34 mouse cellular contexts compared by ENCODE assay signal in the genomic region with DNA sequence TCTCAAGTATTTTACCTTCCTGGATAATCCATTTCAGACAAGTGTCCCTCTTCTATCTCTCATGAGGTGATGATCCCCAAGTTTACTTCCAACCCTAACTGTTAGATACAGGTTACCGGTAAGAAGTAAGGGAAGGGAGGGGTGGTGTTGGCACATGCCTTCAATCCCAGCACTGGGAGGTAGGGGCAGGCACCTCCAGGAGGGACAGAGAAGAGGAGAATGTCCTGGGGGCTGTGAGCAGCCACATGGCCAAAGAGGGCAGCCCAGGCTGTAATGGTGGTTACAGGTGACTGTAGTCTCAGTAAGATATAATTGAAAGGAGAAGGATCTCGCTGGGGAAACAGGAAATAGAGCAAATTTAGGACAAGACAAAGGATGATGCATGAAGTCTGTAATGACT. TPM values are rescaled to one million over a fixed set of nuclear protein-coding genes. Genes with fewer than 3 reads are reported as not detected.
DNase-seq lines count a peak whose midpoint lies in the region; ATAC-seq and TF ChIP-seq lines count a peak whose summit lies in the region.
"Had no signal": no experiment of that assay in that cellular context is flagged by ENCODE, and none has a peak within 500 bp of the region (broad histone marks: within the 10 kb centered on the region; RNA-seq: fewer than 3 reads in every experiment).

No protein-coding gene starts in this region.

- no peak for TF ChIP-seq POLR2A in bone marrow, adult 2 months (IDR thresholded peaks at IDR 0.05; ENCODE audit: borderline replicate concordance, control insufficient read depth, low read depth, low read length)

- peak overlapping the region; percentile 18; the same call in 1 of the 2 replicates for H3K9ac ChIP-seq in liver, embryonic 12.5 days
- H3K9ac ChIP-seq in liver, embryonic 15.5 days: no peak overlapping the region
- H3K9ac ChIP-seq: embryonic facial prominence, embryonic 13.5 days; forebrain, postnatal 0 days; hindbrain, embryonic 12.5 days; hindbrain, embryonic 15.5 days had no signal

- peaks cover 49% of the 10 kb centered on the region for H3K36me3 ChIP-seq in liver, embryonic 12.5 days
- peaks cover 70% of the 10 kb centered on the region for H3K36me3 ChIP-seq in liver, embryonic 15.5 days (replicated peaks)
- H3K36me3 ChIP-seq: embryonic facial prominence, embryonic 10.5 days; embryonic facial prominence, embryonic 13.5 days; hindbrain, embryonic 12.5 days; hindbrain, embryonic 15.5 days had no signal

- peak overlapping the region; percentile 63 for H3K4me2 ChIP-seq in liver, embryonic 12.5 days
- peak overlapping the region; percentile 48 for H3K4me2 ChIP-seq in liver, embryonic 15.5 days
- H3K4me2 ChIP-seq: embryonic facial prominence, embryonic 13.5 days; heart, embryonic 11.5 days; hindbrain, embryonic 12.5 days; hindbrain, embryonic 15.5 days had no signal

- no peak overlapping the region for H3K27ac ChIP-seq in liver, embryonic 12.5 days
- H3K27ac ChIP-seq in bone marrow, adult 2 months (ENCODE audit: control insufficient read depth, insufficient read depth, low read depth, low read length, poor library complexity): no peak overlapping the region
- H3K27ac ChIP-seq in liver, embryonic 15.5 days (replicated peaks): no peak overlapping the region
- H3K27ac ChIP-seq: embryonic facial prominence, embryonic 10.5 days; embryonic facial prominence, embryonic 13.5 days; gastrocnemius, adult 2 months; hindbrain, embryonic 12.5 days; hindbrain, embryonic 15.5 days had no signal

- no peak for ATAC-seq in liver, embryonic 12.5 days
- ATAC-seq in liver, embryonic 15.5 days (ENCODE audit: insufficient read depth): no peak
- no peak for ATAC-seq in megakaryocyte progenitor cell, adult 5-6 weeks (replicated peaks; ENCODE audit: poor library complexity)
- ATAC-seq: forebrain, embryonic 14.5 days; forebrain, postnatal 0 days; Patski had no signal

- peak; percentile 75 for DNase-seq in heart, adult 11 months
- DNase-seq in heart, adult 18-20 months: no peak
- DNase-seq in liver: no peak
- no peak for DNase-seq in cerebellum, adult 11-12 months
- DNase-seq: adrenal gland, postnatal 10 days; adrenal gland, postnatal 36 days; B cell, adult 2 months; cerebellum, adult 11 months; cerebellum, adult 8-10 months; cerebellum, postnatal 10 days; cerebellum, postnatal 36 days; embryo, embryonic 11 days; forebrain, postnatal 0 days; gastrocnemius, adult 2 months; gastrocnemius, postnatal 14 days; heart, postnatal 14 days had no signal

- peak overlapping the region; percentile 20 for H3K4me3 ChIP-seq in liver, embryonic 12.5 days
- H3K4me3 ChIP-seq in bone marrow, adult 2 months (replicated peaks; ENCODE audit: control insufficient read depth, low read depth, low read length): peak overlapping the region; percentile 16
- peak overlapping the region; percentile 63 for H3K4me3 ChIP-seq in liver, embryonic 15.5 days (replicated peaks)
- H3K4me3 ChIP-seq: embryonic facial prominence, embryonic 10.5 days; embryonic facial prominence, embryonic 13.5 days; gastrocnemius, adult 2 months; hindbrain, embryonic 12.5 days; hindbrain, embryonic 15.5 days had no signal

- no peaks in the 10 kb centered on the region for H3K9me3 ChIP-seq in liver, embryonic 12.5 days (replicated peaks)
- no peaks in the 10 kb centered on the region for H3K9me3 ChIP-seq in liver, embryonic 15.5 days (replicated peaks)
- H3K9me3 ChIP-seq: embryonic facial prominence, embryonic 10.5 days; embryonic facial prominence, embryonic 13.5 days; G1E; hindbrain, embryonic 12.5 days; hindbrain, embryonic 15.5 days had no signal

- H3K27me3 ChIP-seq in liver, embryonic 12.5 days (replicated peaks): peaks cover 55% of the 10 kb centered on the region
- H3K27me3 ChIP-seq in liver, embryonic 15.5 days: peaks cover 45% of the 10 kb centered on the region
- H3K27me3 ChIP-seq: embryonic facial prominence, embryonic 13.5 days; hindbrain, embryonic 12.5 days; hindbrain, embryonic 15.5 days had no signal

- 50% methylated on average over 2 of the region's 2 CpGs for WGBS in liver, embryonic 12.5 days (ENCODE audit: insufficient replicate concordance)
- WGBS in bone marrow, adult 2 months: 60% methylated on average over 2 of the region's 2 CpGs
- 42% methylated on average over 2 of the region's 2 CpGs for WGBS in liver, embryonic 15.5 days (ENCODE audit: insufficient replicate concordance)

- no peak for TF ChIP-seq CTCF in bone marrow, adult 2 months (IDR thresholded peaks at IDR 0.05; ENCODE audit: control insufficient read depth, insufficient read depth, low read length)

- H3K4me1 ChIP-seq in liver, embryonic 12.5 days: peaks cover 34% of the 10 kb centered on the region
- no peaks in the 10 kb centered on the region; the same call in none of the 2 replicates for H3K4me1 ChIP-seq in bone marrow, adult 2 months (ENCODE audit: control insufficient read depth, insufficient read depth, low read length)
- peaks cover 50% of the 10 kb centered on the region for H3K4me1 ChIP-seq in liver, embryonic 15.5 days (replicated peaks)
- H3K4me1 ChIP-seq: embryonic facial prominence, embryonic 10.5 days; embryonic facial prominence, embryonic 13.5 days; hindbrain, embryonic 12.5 days; hindbrain, embryonic 15.5 days had no signal

RNA-seq across cellular contexts. Expression of gene Slfn14, which starts 4.4 kb away (rescaled TPM):
- not detected for total RNA-seq in heart, adult 18-20 months (2021)
- 14.5 and 15.6 TPM in 2 replicates for polyA plus RNA-seq in liver, embryonic 12.5 days (2016; fragmentation: Nextera tagmentation; extraction: Ambion mirVana)
- 24.0 and 30.8 TPM in 2 replicates for polyA plus RNA-seq in bone marrow, adult 2 months (2011; ENCODE audit: insufficient read depth, insufficient read length, low replicate concordance, missing spikeins)
- polyA plus RNA-seq in liver, embryonic 15.5 days (2015; fragmentation: Nextera tagmentation; extraction: Ambion mirVana): 32.3 and 37.0 TPM in 2 replicates
- total RNA-seq in megakaryocyte progenitor cell, adult 5-6 weeks (2015): 0.24 TPM in 1 of 2 replicates, not detected in the other
- total RNA-seq in megakaryocyte progenitor cell, adult 5-6 weeks (2017): not detected in 2 replicates
- total RNA-seq: adrenal gland, adult 18-20 months; adrenal gland, postnatal 36 days; CH12.LX; forebrain, postnatal 0 days; gastrocnemius, adult 2 months; gastrocnemius, postnatal 14 days; heart, adult 8-10 months; hematopoietic stem cell, adult 5-6 weeks had no signal
- polyA plus RNA-seq: cortical plate, adult 2 months; forebrain, embryonic 14.5 days; forebrain, postnatal 0 days; frontal cortex, adult 2 months; Patski had no signal

RNA-seq across cellular contexts. Expression of gene Ap2b1, which starts 16.7 kb away (rescaled TPM):
- total RNA-seq in heart, adult 18-20 months (2021): 10 to 100 TPM; 46.7 to 47.2 TPM
- 32.8 and 33.4 TPM in 2 replicates for polyA plus RNA-seq in liver, embryonic 12.5 days (2016; fragmentation: Nextera tagmentation; extraction: Ambion mirVana)
- 43.7 and 59.2 TPM in 2 replicates for polyA plus RNA-seq in bone marrow, adult 2 months (2011; ENCODE audit: insufficient read depth, insufficient read length, low replicate concordance, missing spikeins)
- polyA plus RNA-seq in liver, embryonic 15.5 days (2015; fragmentation: Nextera tagmentation; extraction: Ambion mirVana): 18.6 and 19.6 TPM in 2 replicates
- total RNA-seq in megakaryocyte progenitor cell, adult 5-6 weeks (2015): 52.4 and 58.5 TPM in 2 replicates
- 51.3 and 67.6 TPM in 2 replicates for total RNA-seq in megakaryocyte progenitor cell, adult 5-6 weeks (2017)

RNA-seq across cellular contexts. Expression of gene Pex12, which starts 20.3 kb away (rescaled TPM):
- total RNA-seq in heart, adult 18-20 months (2021): 10 to 100 TPM in 1 of 2 experiments, 1 to 10 TPM in 1; 7.0 to 14.9 TPM
- polyA plus RNA-seq in liver, embryonic 12.5 days (2016; fragmentation: Nextera tagmentation; extraction: Ambion mirVana): 8.2 and 8.3 TPM in 2 replicates
- 1.6 and 7.3 TPM in 2 replicates for polyA plus RNA-seq in bone marrow, adult 2 months (2011; ENCODE audit: insufficient read depth, insufficient read length, low replicate concordance, missing spikeins)
- polyA plus RNA-seq in liver, embryonic 15.5 days (2015; fragmentation: Nextera tagmentation; extraction: Ambion mirVana): 5.1 and 5.4 TPM in 2 replicates
- total RNA-seq in megakaryocyte progenitor cell, adult 5-6 weeks (2015): 12.8 and 13.0 TPM in 2 replicates
- total RNA-seq in megakaryocyte progenitor cell, adult 5-6 weeks (2017): 4.7 and 8.7 TPM in 2 replicates
